Mouse (Mus musculus) adrenal gland (tissue): ENCODE results near the gene Ugt1a2.

Experiments used
- intact Hi-C: fragments of 180-260 bp; cut with DNase I; formaldehyde crosslinking; loops from one replicate; pipeline ENCODE4 v1.15.1; 2025

Gene Ugt1a2

GRCm38 (mm10) chr1:88233421-88234247, 33.2 kb downstream of the Ugt1a2 start:
- intact Hi-C loops, result no loop called here

- intact Hi-C loops, result no loop called here
These were observed 33.8 kb downstream of the Ugt1a2 start for GRCm38 (mm10) chr1:88234248-88234610.

- intact Hi-C loops, result no loop called here
These were observed 34.2 kb downstream of the Ugt1a2 start for GRCm38 (mm10) chr1:88234646-88235045.

- intact Hi-C loops, result no loop called here
These were observed 34.9 kb downstream of the Ugt1a2 start for GRCm38 (mm10) chr1:88235046-88235893.

- intact Hi-C loops, result no loop called here
These were observed 35.6 kb downstream of the Ugt1a2 start for GRCm38 (mm10) chr1:88235894-88236415.

- intact Hi-C loops, result no loop called here
These were observed 36.9 kb downstream of the Ugt1a2 start for GRCm38 (mm10) chr1:88237311-88237710.

- intact Hi-C loops, result no loop called here
These were observed 38.4 kb downstream of the Ugt1a2 start for GRCm38 (mm10) chr1:88238771-88239170.

- intact Hi-C loops, result no loop called here
These were observed 39.7 kb downstream of the Ugt1a2 start for GRCm38 (mm10) chr1:88240072-88240471.

GRCm38 (mm10) chr1:88240579-88240978, 40.2 kb downstream of the Ugt1a2 start:
- intact Hi-C loops, result no loop called here

GRCm38 (mm10) chr1:88243861-88244260, 43.5 kb downstream of the Ugt1a2 start:
- intact Hi-C loops, result no loop called here

- intact Hi-C loops, result no loop called here
These were observed 45.5 kb downstream of the Ugt1a2 start for GRCm38 (mm10) chr1:88245881-88246280.

- intact Hi-C loops, result no loop called here
These were observed 46.0 kb downstream of the Ugt1a2 start for GRCm38 (mm10) chr1:88246386-88246785.

GRCm38 (mm10) chr1:88247660-88248059, 47.3 kb downstream of the Ugt1a2 start:
- intact Hi-C loops, result no loop called here

GRCm38 (mm10) chr1:88248658-88249057, 48.3 kb downstream of the Ugt1a2 start:
- intact Hi-C loops, result no loop called here

GRCm38 (mm10) chr1:88249596-88249995, 49.2 kb downstream of the Ugt1a2 start:
- intact Hi-C loops, result no loop called here

GRCm38 (mm10) chr1:88250023-88250422, 49.6 kb downstream of the Ugt1a2 start:
- intact Hi-C loops, result no loop called here

GRCm38 (mm10) chr1:88253106-88253505, 52.7 kb downstream of the Ugt1a2 start:
- intact Hi-C loops, result no loop called here

- intact Hi-C loops, result no loop called here
These were observed 53.1 kb downstream of the Ugt1a2 start for GRCm38 (mm10) chr1:88253540-88253939.

GRCm38 (mm10) chr1:88254793-88255465, 54.5 kb downstream of the Ugt1a2 start:
- intact Hi-C loops, result no loop called here

GRCm38 (mm10) chr1:88255466-88255857, 55.1 kb downstream of the Ugt1a2 start:
- intact Hi-C loops, result no loop called here

- intact Hi-C loops, result no loop called here
These were observed 55.8 kb downstream of the Ugt1a2 start for GRCm38 (mm10) chr1:88255989-88256754.
